16 mouse cellular contexts compared by ENCODE assay signal in the genomic region with DNA sequence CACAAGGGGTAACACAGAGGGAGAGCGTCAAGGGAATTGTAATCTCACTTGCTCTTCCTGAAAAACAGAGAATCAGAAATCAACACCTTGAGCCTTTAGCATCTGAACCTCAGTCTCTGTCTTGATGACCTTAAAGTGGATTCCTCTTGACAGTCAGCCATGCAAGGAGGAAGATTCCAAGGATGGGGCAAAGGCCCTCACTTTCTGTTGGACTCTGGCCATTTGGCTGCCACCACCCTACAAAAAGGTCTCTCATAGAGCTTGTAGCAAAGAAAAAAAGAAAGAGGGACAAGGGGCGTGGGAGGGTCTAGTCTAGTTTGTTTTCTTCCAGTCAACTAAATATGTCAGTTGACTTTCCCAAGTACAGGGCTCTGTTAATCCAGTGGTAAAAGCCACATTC.
"Had no signal": no experiment of that assay in that cellular context is flagged by ENCODE, and none has a peak within 500 bp of the region (broad histone marks: within the 10 kb centered on the region; RNA-seq: fewer than 3 reads in every experiment).

No protein-coding gene starts in this region.

- H3K9ac ChIP-seq: hindbrain, embryonic 15.5 days; liver, embryonic 13.5 days; lung, embryonic 14.5 days; midbrain, embryonic 12.5 days; midbrain, embryonic 15.5 days; neural tube, embryonic 12.5 days; neural tube, embryonic 15.5 days; stomach, embryonic 15.5 days had no signal

- ATAC-seq: intestine, postnatal 0 days; lung, postnatal 0 days; midbrain, embryonic 15.5 days had no signal

- DNase-seq: liver, embryonic 13.5 days; lung, embryonic 14.5 days; retina, postnatal 1 day; right cerebral cortex, postnatal 25 days; spleen, adult 18-20 months; thymus, adult 18-20 months; thymus, postnatal 36 days had no signal

- H3K4me3 ChIP-seq: hindbrain, embryonic 15.5 days; liver, embryonic 13.5 days; midbrain, embryonic 12.5 days; midbrain, embryonic 15.5 days; neural tube, embryonic 12.5 days; neural tube, embryonic 15.5 days; stomach, embryonic 15.5 days had no signal

- H3K36me3 ChIP-seq: hindbrain, embryonic 15.5 days; liver, embryonic 13.5 days; midbrain, embryonic 12.5 days; midbrain, embryonic 15.5 days; neural tube, embryonic 12.5 days; neural tube, embryonic 15.5 days; stomach, embryonic 15.5 days had no signal

- H3K4me2 ChIP-seq: hindbrain, embryonic 15.5 days; liver, embryonic 13.5 days; lung, embryonic 14.5 days; midbrain, embryonic 12.5 days; midbrain, embryonic 15.5 days; neural tube, embryonic 12.5 days; neural tube, embryonic 15.5 days; stomach, embryonic 15.5 days had no signal

- H3K4me1 ChIP-seq: liver, embryonic 13.5 days; stomach, embryonic 15.5 days had no signal

- H3K27me3 ChIP-seq: hindbrain, embryonic 15.5 days; liver, embryonic 13.5 days; midbrain, embryonic 12.5 days; midbrain, embryonic 15.5 days; neural tube, embryonic 12.5 days; neural tube, embryonic 15.5 days; stomach, embryonic 15.5 days had no signal

- H3K27ac ChIP-seq: hindbrain, embryonic 15.5 days; liver, embryonic 13.5 days; macrophage; midbrain, embryonic 12.5 days; midbrain, embryonic 15.5 days; neural tube, embryonic 12.5 days; neural tube, embryonic 15.5 days; stomach, embryonic 15.5 days had no signal

- H3K9me3 ChIP-seq: hindbrain, embryonic 15.5 days; liver, embryonic 13.5 days; midbrain, embryonic 12.5 days; midbrain, embryonic 15.5 days; neural tube, embryonic 12.5 days; neural tube, embryonic 15.5 days; stomach, embryonic 15.5 days had no signal
